Mouse (Mus musculus): ENCODE results near the gene Gm21863. TPM values are rescaled to one million over a fixed set of nuclear protein-coding genes. Genes with fewer than 3 reads are reported as not detected.
"Not testable (repeated sequence)": the region's sequence is repeated elsewhere in the genome, so short reads cannot be mapped to it uniquely, and the experiment has no call there.

The Gm21863 gene
- total RNA-seq (2012; rRNA removed): not detected in 2 replicates
- not detected in 2 replicates for total RNA-seq (2014; rRNA removed)
- not detected in 2 replicates for polyA plus RNA-seq (2012; ENCODE audit: insufficient read length, low read depth)

DNA sequence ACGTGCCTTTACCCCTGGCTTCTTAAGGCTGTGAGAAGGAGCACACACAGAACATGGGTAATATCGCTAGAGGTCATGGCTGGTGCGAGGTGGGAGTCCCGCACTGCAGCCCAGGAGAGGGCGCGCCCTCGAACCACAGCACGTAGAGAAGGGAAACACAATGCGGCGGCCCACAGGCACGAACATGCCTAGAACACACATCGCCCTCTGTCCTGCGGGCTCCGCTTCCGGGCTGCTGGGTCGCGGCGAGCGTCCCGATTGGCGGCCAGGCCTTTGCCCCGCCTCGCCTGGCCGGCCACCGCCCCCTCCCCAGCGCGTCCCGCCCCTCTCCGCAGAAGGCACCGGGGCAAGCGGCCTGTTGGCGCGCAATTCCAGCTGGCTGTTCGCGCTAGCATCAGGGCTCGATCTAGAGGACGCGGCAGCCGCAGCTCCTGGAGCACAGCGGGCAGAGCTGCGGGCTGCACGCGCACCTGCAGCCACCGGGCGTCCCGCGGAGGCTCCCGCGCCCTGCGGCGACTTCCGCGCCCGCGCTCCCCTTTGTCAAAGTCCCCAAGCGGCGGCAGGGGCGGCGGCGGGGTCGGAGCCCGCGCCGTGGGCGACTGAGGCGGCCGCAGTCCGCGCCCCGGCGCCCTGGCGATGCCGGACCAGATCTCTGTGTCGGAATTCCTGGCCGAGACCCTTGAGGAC lies at the start of gene Gm21863:
Gene Gm21863, plus strand, starts transcription at position 637 of the 687 bp plus-strand sequence.
- H3K27me3 ChIP-seq (replicated peaks); H3K79me2 ChIP-seq (replicated peaks; ENCODE audit: control insufficient read depth, extremely low read depth, insufficient read depth, poor library complexity, severe bottlenecking); H3K4me1 ChIP-seq (ENCODE audit: control insufficient read depth in 1 of 2, insufficient read depth in 2 of 2); H3K36me3 ChIP-seq (replicated peaks in 1 of 2; ENCODE audit: control insufficient read depth in 1 of 2, insufficient read depth in 1 of 2, low read length in 1 of 2); dilution Hi-C loops (cut with MboI; ENCODE audit: extremely low pct_ligation_motif_present, extremely low pct_unique_long_range_greater_than_20kb, low sequenced_read_pairs); DNase-seq (ENCODE audit: extremely low read depth); H3K4me2 ChIP-seq (ENCODE audit: insufficient read depth, low read depth, poor library complexity, severe bottlenecking); in situ Hi-C loops (cut with MboI; ENCODE audit: low pct_ligation_motif_present, low pct_unique_long_range_greater_than_20kb, low sequenced_read_pairs); H3K9ac ChIP-seq (ENCODE audit: insufficient read depth, low read depth); H3K4me3 ChIP-seq (replicated peaks in 1 of 3; ENCODE audit: low read depth in 2 of 3, low read length in 2 of 3, poor library complexity in 1 of 3); H3K9me3 ChIP-seq (replicated peaks; ENCODE audit: low read length); H3K27ac ChIP-seq (ENCODE audit: insufficient read depth, low read depth): not testable (repeated sequence)

DNA sequence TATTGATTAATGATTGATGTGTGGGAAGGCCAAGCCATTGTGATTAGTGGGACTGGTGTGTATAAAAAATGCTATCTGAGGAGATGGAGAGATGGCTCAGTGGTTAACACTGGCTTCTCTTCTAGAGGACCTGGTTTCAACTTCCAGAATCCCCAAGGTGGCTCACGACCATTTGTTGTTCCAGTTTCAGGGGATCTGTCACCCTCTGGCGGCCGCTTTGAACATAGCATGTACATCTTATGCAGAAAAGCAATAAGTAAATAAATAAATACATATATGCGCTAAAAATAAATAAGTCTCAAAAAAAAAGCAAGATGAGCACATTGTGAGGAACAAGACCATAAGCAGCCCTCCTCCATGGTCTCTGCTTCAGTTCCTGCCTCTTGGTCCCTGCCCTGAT lies 26.3 kb upstream of the Gm21863 start:
- H3K79me2 ChIP-seq (replicated peaks; ENCODE audit: control insufficient read depth, extremely low read depth, insufficient read depth, poor library complexity, severe bottlenecking); H3K9me3 ChIP-seq (replicated peaks; ENCODE audit: low read length); H3K27ac ChIP-seq (ENCODE audit: insufficient read depth, low read depth); dilution Hi-C loops (cut with MboI; ENCODE audit: extremely low pct_ligation_motif_present, extremely low pct_unique_long_range_greater_than_20kb, low sequenced_read_pairs); H3K4me2 ChIP-seq (ENCODE audit: insufficient read depth, low read depth, poor library complexity, severe bottlenecking); in situ Hi-C loops (cut with MboI; ENCODE audit: low pct_ligation_motif_present, low pct_unique_long_range_greater_than_20kb, low sequenced_read_pairs); H3K9ac ChIP-seq (ENCODE audit: insufficient read depth, low read depth); H3K36me3 ChIP-seq (replicated peaks in 1 of 2; ENCODE audit: control insufficient read depth in 1 of 2, insufficient read depth in 1 of 2, low read length in 1 of 2); H3K4me1 ChIP-seq (ENCODE audit: control insufficient read depth in 1 of 2, insufficient read depth in 2 of 2); H3K4me3 ChIP-seq (replicated peaks in 1 of 3; ENCODE audit: low read depth in 2 of 3, low read length in 2 of 3, poor library complexity in 1 of 3); DNase-seq (ENCODE audit: extremely low read depth); H3K27me3 ChIP-seq (replicated peaks): not testable (repeated sequence)
